Mouse (Mus musculus): Measurements from ENCODE around the gene Oser1. TPM values are rescaled to one million over a fixed set of nuclear protein-coding genes. Genes with fewer than 3 reads are reported as not detected.
"Not testable (repeated sequence)": the region's sequence is repeated elsewhere in the genome, so short reads cannot be mapped to it uniquely, and the experiment has no call there.

The Oser1 gene
- total RNA-seq, 2 experiments from 2014 or later = 20.2 to 21.4 TPM

GRCm38 (mm10) chr2:163444017-163444416 is 19.5 kb upstream of the Oser1 start:
- DNase-seq (ENCODE audit: low spot score in 2 of 2) = no peak

GRCm38 (mm10) chr2:163443543-163443942 is 19.0 kb upstream of the Oser1 start:
- DNase-seq (ENCODE audit: low spot score in 2 of 2) = no peak

GRCm38 (mm10) chr2:163439488-163439887 is 15.0 kb upstream of the Oser1 start:
- DNase-seq (ENCODE audit: low spot score in 2 of 2) = no peak

GRCm38 (mm10) chr2:163438619-163439451 is 14.3 kb upstream of the Oser1 start:
- DNase-seq (ENCODE audit: low spot score in 2 of 2) = peak in 1 of 2 experiments; percentile 25

GRCm38 (mm10) chr2:163438246-163438618 is 13.7 kb upstream of the Oser1 start, which contains the start of gene Gdap1l1:
Gene Gdap1l1, plus strand, starts transcription at chr2:163438476.
- peak; percentile 77 to 87 for DNase-seq (ENCODE audit: low spot score in 2 of 2)

- no peak for DNase-seq (ENCODE audit: low spot score in 2 of 2)
Observed at GRCm38 (mm10) chr2:163437800-163438199, 13.3 kb upstream of the Oser1 start.

- no peak for DNase-seq (ENCODE audit: low spot score in 2 of 2)
Observed at GRCm38 (mm10) chr2:163433971-163434370, 9.5 kb upstream of the Oser1 start.

- no peak for DNase-seq (ENCODE audit: low spot score in 2 of 2)
Observed at GRCm38 (mm10) chr2:163431289-163431688, 6.8 kb upstream of the Oser1 start.

- DNase-seq (ENCODE audit: low spot score in 2 of 2) = no peak
Observed at GRCm38 (mm10) chr2:163428346-163429011, 4.0 kb upstream of the Oser1 start.

- no peak for DNase-seq (ENCODE audit: low spot score in 2 of 2)
Observed at GRCm38 (mm10) chr2:163422895-163423660, 1.4 kb downstream of the Oser1 start.

GRCm38 (mm10) chr2:163420366-163420886 is 4.1 kb downstream of the Oser1 start:
- DNase-seq (ENCODE audit: low spot score in 2 of 2) = no peak

GRCm38 (mm10) chr2:163419346-163420045 is 5.0 kb downstream of the Oser1 start:
- DNase-seq (ENCODE audit: low spot score in 2 of 2) = peak; percentile 99 to 100

- peak in 1 of 2 experiments; percentile 25 for DNase-seq (ENCODE audit: low spot score in 2 of 2)
Observed at GRCm38 (mm10) chr2:163418841-163419345, 5.6 kb downstream of the Oser1 start.

- DNase-seq (ENCODE audit: low spot score in 2 of 2) = no peak
Observed at GRCm38 (mm10) chr2:163417830-163418229, 6.7 kb downstream of the Oser1 start.

GRCm38 (mm10) chr2:163417026-163417425 is 7.5 kb downstream of the Oser1 start:
- DNase-seq (ENCODE audit: low spot score in 2 of 2) = no peak

- DNase-seq (ENCODE audit: low spot score in 2 of 2) = no peak
Observed at GRCm38 (mm10) chr2:163412846-163413590, 11.5 kb downstream of the Oser1 start.

GRCm38 (mm10) chr2:163412419-163412818 is 12.1 kb downstream of the Oser1 start:
- DNase-seq (ENCODE audit: low spot score in 2 of 2) = peak; percentile 27 to 71

GRCm38 (mm10) chr2:163411840-163412239 is 12.7 kb downstream of the Oser1 start:
- no peak for DNase-seq (ENCODE audit: low spot score in 2 of 2)

- not testable (repeated sequence) for DNase-seq (ENCODE audit: low spot score in 2 of 2)
Observed at GRCm38 (mm10) chr2:163411344-163411743, 13.2 kb downstream of the Oser1 start.

- no peak for DNase-seq (ENCODE audit: low spot score in 2 of 2)
Observed at GRCm38 (mm10) chr2:163410211-163410610, 14.3 kb downstream of the Oser1 start.

All from layer of hippocampus, adult 18-20 months (tissue).